In the genomic region with DNA sequence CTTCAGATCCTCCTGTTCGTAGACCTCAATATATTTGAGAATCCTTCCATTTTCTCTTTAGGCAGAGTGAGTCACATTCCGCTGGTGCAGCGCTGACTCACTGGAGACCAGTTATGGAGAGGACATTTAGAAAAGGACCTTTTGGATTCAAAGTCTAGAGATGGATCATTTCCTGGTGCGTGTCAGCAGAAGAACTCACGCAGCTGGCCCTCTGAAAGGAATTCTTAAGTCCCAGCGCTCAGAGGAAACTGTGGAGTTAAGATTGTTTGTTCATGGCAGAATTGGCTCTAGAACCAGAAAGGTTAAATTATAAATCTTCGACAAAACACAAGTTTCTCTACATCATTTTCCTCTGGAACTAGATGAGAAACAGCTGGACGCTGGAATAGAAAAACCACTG, we compare ENCODE assay signal across 11 mouse cellular contexts.
A peak's percentile ranks its signal among the peaks of the same experiment; 100 is the strongest.
DNase-seq lines count a peak whose midpoint lies in the region; ATAC-seq lines count a peak whose summit lies in the region.
"Had no signal": no experiment of that assay in that cellular context is flagged by ENCODE, and none has a peak within 500 bp of the region (broad histone marks: within the 10 kb centered on the region; RNA-seq: fewer than 3 reads in every experiment).

No protein-coding gene starts in this region.

- H3K4me3 ChIP-seq in lung, embryonic 16.5 days (ENCODE audit: low read length) = no peak overlapping the region
- no peak overlapping the region for H3K4me3 ChIP-seq in stomach, embryonic 14.5 days (ENCODE audit: low read depth, low read length)
- H3K4me3 ChIP-seq: forebrain, embryonic 13.5 days had no signal

- no peaks in the 10 kb centered on the region for H3K9me3 ChIP-seq in lung, embryonic 16.5 days (ENCODE audit: control insufficient read depth, low read length)
- no peaks in the 10 kb centered on the region for H3K9me3 ChIP-seq in stomach, embryonic 14.5 days (ENCODE audit: control insufficient read depth, low read depth, low read length)
- H3K9me3 ChIP-seq: forebrain, embryonic 13.5 days had no signal

- DNase-seq in adrenal gland, postnatal 25 days = peak; percentile 9
- DNase-seq in adrenal gland, postnatal 14 days = no peak
- no peak for DNase-seq in lung, postnatal 36 days
- DNase-seq in kidney, adult 9 months = peak; percentile 37
- no peak for DNase-seq in cerebellum, adult 9-11 months
- DNase-seq in gastrocnemius, postnatal 25 days = no peak
- DNase-seq: cerebellum, adult 18-20 months had no signal

- H3K27ac ChIP-seq in lung, embryonic 16.5 days (ENCODE audit: low read length) = no peak overlapping the region; the same call in 1 of the 2 replicates
- peak overlapping the region; percentile 77; the same call in 1 of the 2 replicates for H3K27ac ChIP-seq in stomach, embryonic 14.5 days (ENCODE audit: low read length)
- H3K27ac ChIP-seq: forebrain, embryonic 13.5 days had no signal

- ATAC-seq in lung, embryonic 16.5 days (ENCODE audit: low read depth) = peak; percentile 47; the same call in 1 of the 2 replicates
- ATAC-seq in stomach, embryonic 14.5 days (ENCODE audit: insufficient number of reproducible peaks, insufficient read depth, low FRiP score, low read depth) = no peak
- ATAC-seq: forebrain, embryonic 13.5 days had no signal

- peaks cover 3% of the 10 kb centered on the region; the same call in 1 of the 2 replicates for H3K4me1 ChIP-seq in lung, embryonic 16.5 days (replicated peaks; ENCODE audit: control insufficient read depth, insufficient read depth, low read length)
- H3K4me1 ChIP-seq in stomach, embryonic 14.5 days (ENCODE audit: control insufficient read depth, insufficient read depth, low read length) = peaks cover 6% of the 10 kb centered on the region; the same call in 1 of the 2 replicates
- H3K4me1 ChIP-seq: forebrain, embryonic 13.5 days had no signal

- no peaks in the 10 kb centered on the region for H3K36me3 ChIP-seq in lung, embryonic 16.5 days (ENCODE audit: control insufficient read depth, insufficient read depth, low read length)
- no peaks in the 10 kb centered on the region for H3K36me3 ChIP-seq in stomach, embryonic 14.5 days (ENCODE audit: control insufficient read depth, insufficient read depth, low read length)

- H3K27me3 ChIP-seq in lung, embryonic 16.5 days (ENCODE audit: control insufficient read depth, insufficient read depth, low read depth, low read length) = peaks cover 1% of the 10 kb centered on the region; the same call in 1 of the 2 replicates
- H3K27me3 ChIP-seq in stomach, embryonic 14.5 days (ENCODE audit: control insufficient read depth, insufficient read depth, low read length) = no peaks in the 10 kb centered on the region

- H3K9ac ChIP-seq in lung, embryonic 16.5 days (ENCODE audit: low read length) = no peak overlapping the region
- H3K9ac ChIP-seq in stomach, embryonic 14.5 days (replicated peaks; ENCODE audit: low read depth, low read length) = no peak overlapping the region
- H3K9ac ChIP-seq: forebrain, embryonic 13.5 days had no signal

- WGBS in lung, embryonic 16.5 days = 35% methylated on average over 8 of the region's 8 CpGs
- WGBS in stomach, embryonic 14.5 days = 30% methylated on average over 8 of the region's 8 CpGs

- no peak overlapping the region for H3K4me2 ChIP-seq in lung, embryonic 16.5 days (ENCODE audit: low read depth, low read length)
- H3K4me2 ChIP-seq in stomach, embryonic 14.5 days (replicated peaks; ENCODE audit: low read depth, low read length) = no peak overlapping the region
- H3K4me2 ChIP-seq: forebrain, embryonic 13.5 days; liver, embryonic 11.5 days had no signal

Comparison
In these comparisons a context has a peak if more than half of its experiments do, and no peak if none do; other contexts are left out.
1. DNase-seq: peak in adrenal gland, postnatal 25 days (single experiment) and kidney, adult 9 months (single experiment); none in adrenal gland, postnatal 14 days (single experiment), lung, postnatal 36 days (single experiment), cerebellum, adult 9-11 months (single experiment) and gastrocnemius, postnatal 25 days (single experiment).